In genomic region chr2:83723346-83723745, GRCm38 (mm10) we compare ENCODE assay signal across 8 mouse cellular contexts. TPM values are rescaled to one million over a fixed set of nuclear protein-coding genes. Genes with fewer than 3 reads are reported as not detected.
A peak's percentile ranks its signal among the peaks of the same experiment; 100 is the strongest.
DNase-seq lines count a peak whose midpoint lies in the region; ATAC-seq and TF ChIP-seq lines count a peak whose summit lies in the region.

No protein-coding gene starts in this region.

- TF ChIP-seq CTCF in heart, adult 2 months (IDR thresholded peaks at IDR 0.05): no peak
- TF ChIP-seq CTCF in C2C12 (IDR thresholded peaks at IDR 0.05; ENCODE audit: control insufficient read depth, insufficient read depth, insufficient read length): no peak
- TF ChIP-seq CTCF in liver, postnatal 0 days (IDR thresholded peaks at IDR 0.05; ENCODE audit: low read depth): no peak

- 56% methylated on average over 2 of the region's 2 CpGs for WGBS in heart, adult 2 months
- WGBS in hindbrain, embryonic 10.5 days: 57% methylated on average over 2 of the region's 2 CpGs
- 53% methylated on average over 2 of the region's 2 CpGs for WGBS in liver, postnatal 0 days (ENCODE audit: insufficient replicate concordance)

- H3K36me3 ChIP-seq in heart, adult 2 months (ENCODE audit: control insufficient read depth, insufficient read depth, low read length): no peaks in the 10 kb centered on the region
- no peaks in the 10 kb centered on the region for H3K36me3 ChIP-seq in C2C12 (ENCODE audit: control insufficient read depth, insufficient read depth)
- H3K36me3 ChIP-seq in hindbrain, embryonic 10.5 days: no peaks in the 10 kb centered on the region
- H3K36me3 ChIP-seq in liver, postnatal 0 days (replicated peaks; ENCODE audit: insufficient read depth, low read length): no peaks in the 10 kb centered on the region

- TF ChIP-seq POLR2A in heart, adult 2 months (IDR thresholded peaks at IDR 0.05; ENCODE audit: insufficient read depth, low read depth, low read length): no peak

- H3ac ChIP-seq in C2C12 (ENCODE audit: control insufficient read depth, insufficient read length, low read depth): peak overlapping the region; percentile 56

- DNase-seq in heart, adult 2 months: no peak
- DNase-seq in heart, adult 18-20 months: no peak
- DNase-seq in hindbrain, embryonic 10.5 days (ENCODE audit: low spot score): no peak
- DNase-seq in liver, postnatal 0 days: no peak
- DNase-seq in yolk sac, embryonic 10.5 days (ENCODE audit: low spot score): no peak
- no peak for DNase-seq in gastrocnemius, postnatal 36 days
- DNase-seq in layer of hippocampus, postnatal 10 days (ENCODE audit: low spot score in 2 of 2): no peak

- H3K79me2 ChIP-seq in heart, adult 2 months (replicated peaks; ENCODE audit: control insufficient read depth, insufficient read depth, low read length): no peaks in the 10 kb centered on the region
- peaks cover 44% of the 10 kb centered on the region for H3K79me2 ChIP-seq in C2C12 (ENCODE audit: control insufficient read depth, insufficient read depth)

- intact Hi-C loops in heart, adult 2 months (cut with DNase I): loop anchor here (5.0 kb wide), 1 partner anchor 49 kb away; no protein-coding TSS in a partner anchor
- intact Hi-C loops in gastrocnemius, postnatal 36 days (cut with DNase I): no loop called here

- H3K27ac ChIP-seq in heart, adult 2 months: peak overlapping the region; percentile 92
- H3K27ac ChIP-seq in hindbrain, embryonic 10.5 days: peak overlapping the region; percentile 95
- peak overlapping the region; percentile 96 for H3K27ac ChIP-seq in liver, postnatal 0 days (ENCODE audit: low read depth)

- H3K9me3 ChIP-seq in hindbrain, embryonic 10.5 days: no peaks in the 10 kb centered on the region
- H3K9me3 ChIP-seq in liver, postnatal 0 days (ENCODE audit: low read length): no peaks in the 10 kb centered on the region

- no peak for ATAC-seq in liver, postnatal 0 days

- H3K4me3 ChIP-seq in heart, adult 2 months: peak overlapping the region; percentile 75
- peak overlapping the region; percentile 86 for H3K4me3 ChIP-seq in C2C12 (ENCODE audit: insufficient read depth, poor library complexity, severe bottlenecking)
- H3K4me3 ChIP-seq in hindbrain, embryonic 10.5 days: peak overlapping the region; percentile 87
- H3K4me3 ChIP-seq in liver, postnatal 0 days (ENCODE audit: low read depth, low read length): peak overlapping the region; percentile 86; the same call in 1 of the 2 replicates

- H3K9ac ChIP-seq in heart, adult 2 months (ENCODE audit: low read depth, low read length): no peak overlapping the region
- H3K9ac ChIP-seq in liver, postnatal 0 days (replicated peaks): peak overlapping the region; percentile 88

- no peak for TF ChIP-seq EP300 in heart, adult 2 months (IDR thresholded peaks at IDR 0.05; ENCODE audit: insufficient read depth, low read depth, low read length)
- no peak for TF ChIP-seq EP300 in liver, postnatal 0 days (IDR thresholded peaks at IDR 0.05; ENCODE audit: low read depth)

- H3K27me3 ChIP-seq in heart, adult 2 months (ENCODE audit: control insufficient read depth, insufficient read depth, low read length): no peaks in the 10 kb centered on the region
- H3K27me3 ChIP-seq in C2C12 (ENCODE audit: control insufficient read depth, insufficient read depth, insufficient read length): no peaks in the 10 kb centered on the region
- H3K27me3 ChIP-seq in hindbrain, embryonic 10.5 days (ENCODE audit: insufficient read depth, poor library complexity, severe bottlenecking): no peaks in the 10 kb centered on the region
- no peaks in the 10 kb centered on the region for H3K27me3 ChIP-seq in liver, postnatal 0 days (ENCODE audit: insufficient read depth, low read length)

- peaks cover 28% of the 10 kb centered on the region for H3K79me3 ChIP-seq in C2C12 (ENCODE audit: low read depth)

- peak overlapping the region; percentile 85 for H3K4me2 ChIP-seq in liver, postnatal 0 days (ENCODE audit: low read depth, low read length)

- peaks cover 4% of the 10 kb centered on the region for H3K4me1 ChIP-seq in heart, adult 2 months (ENCODE audit: control insufficient read depth, insufficient read depth, low read length)
- peaks cover 19% of the 10 kb centered on the region for H3K4me1 ChIP-seq in hindbrain, embryonic 10.5 days (replicated peaks)
- peaks cover 8% of the 10 kb centered on the region; the same call in 1 of the 2 replicates for H3K4me1 ChIP-seq in liver, postnatal 0 days (ENCODE audit: insufficient read depth)

TF ChIP-seq in C2C12, 6 proteins besides CTCF, POLR2A, EP300 and RAD21:
- TF ChIP-seq MYOG (IDR thresholded peaks at IDR 0.05; ENCODE audit: control insufficient read depth, extremely low read depth, insufficient read length) (no peak), MYOD1 (IDR thresholded peaks at IDR 0.05; ENCODE audit: control insufficient read depth, insufficient read length, low read depth) (no peak), FOSL1 (IDR thresholded peaks at IDR 0.05; ENCODE audit: insufficient read depth, low read length, poor library complexity, severe bottlenecking) (no peak), CEBPB (IDR thresholded peaks at IDR 0.05; ENCODE audit: low read depth) (no peak), MAX (IDR thresholded peaks at IDR 0.05) (no peak), USF1 (IDR thresholded peaks at IDR 0.05; ENCODE audit: low read depth) (no peak)

RNA-seq across cellular contexts. Expression of gene Itgav, which starts 0.9 kb away (rescaled TPM):
- 10 to 100 TPM; 32.9 to 38.5 TPM for total RNA-seq in heart, adult 2 months (2021)
- polyA plus RNA-seq in heart, adult 2 months (2012; rRNA removed): 14.2 and 20.7 TPM in 2 replicates
- total RNA-seq in heart, adult 18-20 months (2021): 10 to 100 TPM; 39.0 to 41.1 TPM
- polyA plus RNA-seq in C2C12 (2012; fragmentation: generic; extraction: Trizol): 32.1 TPM
- polyA plus RNA-seq in hindbrain, embryonic 10.5 days (2016; fragmentation: Nextera tagmentation; extraction: Ambion mirVana): 31.8 and 32.4 TPM in 2 replicates
- 25.1 and 26.5 TPM in 2 replicates for polyA plus RNA-seq in liver, postnatal 0 days (2015; fragmentation: Nextera tagmentation; extraction: Ambion mirVana)
- total RNA-seq in gastrocnemius, postnatal 36 days (2021): 10 to 100 TPM; 39.4 to 48.9 TPM
- total RNA-seq in layer of hippocampus, postnatal 10 days (2021): 10 to 100 TPM; 50.4 to 52.3 TPM
